Mouse (Mus musculus) heart, postnatal 0 days (tissue): Measurements from ENCODE around the gene Elfn1.

ENCODE experiments used
- CTCF ChIP-seq: IDR thresholded peaks from 2 replicates; pipeline ENCODE4 v1.5.1; 2016; ENCODE audit warnings: antibody characterized with exemption, control low read depth, low read depth
- EP300 ChIP-seq: IDR thresholded peaks from 2 replicates; pipeline ENCODE4 v1.6.1; 2016; ENCODE audit warnings: antibody characterized with exemption, low read depth

GRCm38 (mm10) chr5:139870886-139871285, 36.9 kb upstream of the Elfn1 start:
- TF ChIP-seq CTCF (no peak), EP300 (no peak)
